Mouse (Mus musculus) urinary bladder, postnatal 25 days (tissue): ENCODE results near the gene Erv3.

Source experiments
- DNase-seq: peaks from one replicate; pipeline ENCODE4 v3.0.0; 2022; ENCODE audit warnings: low spot score

Gene Erv3

GRCm38 (mm10) chr2:131822492-131822891 is 37.1 kb downstream of the Erv3 start:
- no peak for DNase-seq

DNA sequence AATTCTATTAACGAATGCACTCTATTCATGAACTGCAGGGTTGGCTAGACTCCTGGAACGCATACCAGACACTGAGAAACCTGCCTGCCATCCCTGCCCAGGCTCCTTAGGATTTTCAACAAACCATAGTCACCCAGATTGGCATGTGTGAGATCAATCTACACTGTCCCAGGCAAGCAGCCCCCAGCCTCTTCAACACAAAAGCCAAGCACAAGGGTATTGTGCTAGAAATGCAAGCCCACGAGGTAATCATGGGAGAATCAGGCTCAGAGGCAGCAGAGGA is 37.9 kb downstream of the Erv3 start:
- DNase-seq, result no peak

DNA sequence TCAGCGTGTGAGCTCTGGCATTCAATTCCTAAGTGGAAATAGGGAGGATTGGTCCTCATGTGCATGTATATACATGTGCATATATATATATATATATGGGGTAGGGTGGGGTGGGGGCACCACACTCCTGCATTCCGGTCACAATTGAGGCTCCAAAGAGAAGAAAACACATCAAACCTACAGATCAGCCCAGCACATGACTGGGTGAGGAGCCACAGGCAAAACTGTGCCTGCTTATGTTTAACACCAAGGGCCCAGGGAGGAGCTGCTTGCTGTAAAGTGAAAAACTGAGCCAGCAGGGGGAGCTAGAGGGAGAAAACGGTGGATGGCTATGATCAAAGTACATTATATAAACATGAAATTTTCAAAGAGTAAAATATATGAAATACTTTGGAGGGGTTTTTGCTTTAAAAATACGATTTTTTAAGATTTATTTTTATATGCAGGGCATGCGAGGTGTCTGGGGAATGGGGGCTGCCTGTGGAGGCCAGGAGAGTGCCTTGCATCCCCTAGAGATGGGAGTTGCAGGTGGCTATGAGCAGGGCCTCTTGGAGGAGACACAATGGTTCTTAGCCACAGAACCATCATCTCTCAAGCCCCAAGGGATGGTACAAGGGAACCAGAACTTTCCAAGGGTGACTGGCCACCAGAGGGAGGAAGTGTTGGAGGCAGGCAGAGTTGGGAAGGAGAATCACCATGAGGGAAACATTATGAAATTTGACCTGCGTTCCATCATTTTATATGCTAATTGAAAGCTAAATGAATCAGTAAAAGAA is 38.4 kb downstream of the Erv3 start:
- peak; percentile 81 for DNase-seq

GRCm38 (mm10) chr2:131820088-131820675 is 39.4 kb downstream of the Erv3 start:
- peak; percentile 81 for DNase-seq

DNA sequence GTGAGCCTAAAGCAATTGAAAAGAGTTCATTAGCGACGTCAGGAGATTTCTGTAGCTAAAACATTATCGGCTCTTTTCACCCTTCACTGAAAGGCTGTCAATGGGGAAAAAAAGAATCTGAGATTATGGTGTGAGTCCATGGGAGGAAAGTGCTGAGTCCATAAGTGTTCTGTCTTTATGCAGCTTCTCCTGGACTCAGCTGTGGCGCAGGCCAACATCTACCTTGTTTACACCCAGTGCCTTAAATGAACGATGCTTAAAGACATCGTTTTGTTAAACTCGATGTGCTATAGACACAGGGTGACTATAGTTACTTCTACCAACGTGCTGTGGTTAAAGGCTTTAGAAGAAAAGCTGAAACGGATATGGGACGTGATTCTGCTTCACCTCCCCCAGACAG is 45.2 kb downstream of the Erv3 start:
- no peak for DNase-seq

DNA sequence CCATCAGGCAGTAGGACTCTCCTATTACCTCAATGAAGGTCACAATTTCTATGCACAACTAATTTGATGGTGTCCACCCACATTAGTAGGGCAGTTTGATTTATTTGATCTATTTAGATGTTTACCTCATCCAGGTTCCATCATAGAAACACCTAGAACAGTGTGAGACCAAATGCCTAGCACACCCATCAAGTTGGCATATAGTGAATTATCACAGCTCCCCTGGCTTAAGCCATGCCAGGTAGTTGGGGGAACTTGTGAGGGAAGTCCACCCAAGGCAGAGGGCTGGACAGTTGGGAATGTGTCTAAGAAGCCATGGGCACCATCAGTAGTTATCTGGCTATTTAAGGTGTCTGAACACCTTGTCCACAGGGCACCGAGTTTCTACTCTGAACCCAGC is 46.1 kb downstream of the Erv3 start:
- DNase-seq, result no peak

DNA sequence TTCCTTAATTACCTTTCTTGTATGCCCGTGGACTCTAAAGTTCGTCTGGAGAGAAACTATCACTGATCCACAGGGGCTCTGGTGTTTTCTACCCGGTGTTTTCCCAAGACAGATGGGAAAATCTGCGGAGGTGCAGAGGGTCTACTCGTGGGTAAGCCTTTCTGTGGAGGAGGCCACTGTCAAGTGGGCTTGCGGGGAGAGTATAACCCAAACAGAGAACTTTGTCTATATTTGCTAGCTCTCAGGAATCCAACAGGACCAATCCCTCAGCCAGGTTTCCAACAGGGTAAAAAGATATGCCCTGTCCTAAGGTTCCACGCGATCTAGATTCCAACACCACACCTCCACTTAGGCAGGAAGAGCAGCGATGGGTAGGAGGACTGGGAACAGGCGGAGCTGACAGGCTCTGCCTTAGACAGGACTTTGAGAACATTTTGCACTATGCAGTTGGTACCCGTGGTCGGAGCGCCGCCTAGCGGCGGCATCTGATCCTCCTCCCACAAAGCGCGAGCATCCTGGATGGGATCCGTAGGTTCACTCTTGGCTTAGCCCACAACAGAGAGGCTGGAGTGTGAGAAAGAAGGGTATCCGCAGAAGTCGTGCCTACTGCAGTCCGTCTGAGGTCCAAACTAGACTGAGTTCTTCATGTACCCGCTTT is 46.9 kb downstream of the Erv3 start:
- peak; percentile 39 for DNase-seq

DNA sequence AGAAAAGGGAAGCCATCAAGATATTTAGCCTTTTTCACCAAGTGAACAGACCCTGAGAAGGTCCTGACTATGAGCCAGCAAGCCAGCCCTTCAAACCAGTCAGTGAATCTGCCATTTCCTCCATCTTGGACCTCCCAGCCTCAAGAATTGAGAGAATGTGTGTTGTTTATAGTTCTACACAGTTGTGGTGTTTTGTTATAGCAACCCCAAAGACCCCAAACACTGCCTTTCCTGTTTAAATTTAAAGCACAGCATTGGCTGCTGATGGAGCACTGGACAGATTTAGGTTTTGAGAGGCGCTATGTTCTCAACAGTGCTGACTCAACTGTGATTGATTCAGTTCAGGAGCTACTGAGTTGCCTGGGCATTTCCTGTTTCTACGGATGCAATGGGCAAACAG is 47.9 kb downstream of the Erv3 start:
- DNase-seq, result no peak

DNA sequence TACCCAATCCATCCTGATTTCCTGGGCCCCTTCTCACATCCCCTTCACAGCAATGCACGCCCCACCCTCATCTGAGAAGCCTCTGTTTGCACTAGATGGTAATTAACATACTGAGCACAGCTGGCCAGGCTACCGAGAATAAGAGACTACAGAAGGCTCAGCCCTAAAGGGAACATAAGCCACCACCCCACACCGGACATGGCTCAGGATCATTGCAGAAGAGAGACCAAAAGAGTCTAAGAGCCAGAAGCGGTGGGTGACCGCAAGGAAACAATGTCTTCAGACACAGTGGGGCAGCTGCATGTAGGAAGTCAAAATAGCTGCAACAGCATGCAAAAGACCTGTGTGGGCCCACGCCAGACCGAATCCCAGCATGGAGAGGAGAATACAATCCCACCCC is 50.7 kb downstream of the Erv3 start:
- no peak for DNase-seq

- no peak for DNase-seq
Observed at GRCm38 (mm10) chr2:131807660-131808059, 51.9 kb downstream of the Erv3 start.

DNA sequence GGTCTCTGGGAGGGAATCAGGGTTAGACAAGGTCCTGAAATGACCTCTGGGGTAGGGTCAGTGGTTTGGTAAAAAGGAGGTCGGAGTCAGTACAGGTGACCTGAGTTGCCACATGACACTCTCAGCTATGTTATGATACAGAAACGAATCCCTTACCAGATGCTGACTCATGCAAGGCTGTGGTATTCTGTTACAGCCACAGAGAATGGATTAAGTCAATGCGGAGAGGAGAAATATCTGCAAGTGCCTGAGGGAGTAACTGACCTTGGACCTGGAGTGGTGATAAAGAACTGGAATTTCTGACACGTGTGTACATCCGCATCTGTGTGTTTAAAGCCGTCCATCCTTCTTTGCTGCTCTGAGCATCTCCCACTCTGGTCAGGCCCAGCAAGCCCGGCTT is 52.7 kb downstream of the Erv3 start:
- DNase-seq, result no peak

DNA sequence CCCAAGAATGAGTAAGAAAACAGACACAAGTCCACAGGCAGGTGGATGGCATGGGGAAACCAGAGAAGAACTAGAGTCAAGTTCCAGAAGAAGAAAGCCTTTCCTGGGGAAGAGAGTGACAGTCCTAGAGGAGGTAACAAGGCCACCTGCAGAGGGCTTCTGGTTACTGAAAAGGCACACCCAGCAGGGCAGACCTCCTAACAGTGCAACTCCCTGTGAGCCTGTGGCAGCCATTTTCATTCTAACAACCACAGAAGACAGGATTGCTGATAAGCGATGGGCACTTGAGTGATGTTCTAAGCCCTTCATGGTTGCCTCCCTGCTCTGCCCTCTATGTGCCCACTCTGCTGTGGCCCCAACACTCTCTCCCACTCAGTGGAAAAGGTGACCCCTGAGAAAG is 54.2 kb downstream of the Erv3 start:
- no peak for DNase-seq

- no peak for DNase-seq
Observed at GRCm38 (mm10) chr2:131803801-131804200, 55.7 kb downstream of the Erv3 start.
